Mouse (Mus musculus) stomach, embryonic 16.5 days (tissue): ENCODE data around the gene Auts2. TPM values are rescaled to one million over a fixed set of nuclear protein-coding genes. Genes with fewer than 3 reads are reported as not detected.

Experiments
- ATAC-seq: fragments of 200-750 bp; cut with Nextera tagmentation; 2 replicates; pipeline ENCODE4 v1.8.0; 2017; ENCODE audit warnings: moderate number of reproducible peaks, moderate TSS enrichment; ENCODE audit not compliant: insufficient read depth, low FRiP score
- H3K27ac ChIP-seq: fragments of 300-500 bp; sonication (generic); 2 replicates; pipeline ENCODE4 v1.5.1; 2014; ENCODE audit warnings: low read length
- H3K27me3 ChIP-seq: fragments of 300-500 bp; sonication (generic); 2 replicates; pipeline ENCODE4 v1.6.1; 2014; ENCODE audit warnings: low read length, control low read depth, mixed read lengths; ENCODE audit not compliant: control insufficient read depth, insufficient read depth
- H3K36me3 ChIP-seq: fragments of 300-500 bp; sonication (generic); 2 replicates; pipeline ENCODE4 v1.6.1; 2014; ENCODE audit warnings: low read length; ENCODE audit not compliant: control insufficient read depth, insufficient read depth
- H3K4me1 ChIP-seq: fragments of 300-500 bp; sonication (generic); 2 replicates; pipeline ENCODE4 v1.6.1; 2014; ENCODE audit warnings: low read length, control low read depth, mixed read lengths; ENCODE audit not compliant: control insufficient read depth, insufficient read depth
- H3K4me2 ChIP-seq: fragments of 300-500 bp; sonication (generic); 2 replicates; pipeline ENCODE4 v1.6.1; 2014; ENCODE audit warnings: low read depth, low read length, mixed read lengths
- H3K4me3 ChIP-seq: fragments of 300-500 bp; sonication (generic); replicated peaks from 2 replicates; pipeline ENCODE4 v1.5.1; 2014; ENCODE audit warnings: mild to moderate bottlenecking, low read length
- H3K9ac ChIP-seq: fragments of 300-500 bp; sonication (generic); 2 replicates; pipeline ENCODE4 v1.6.1; 2014; ENCODE audit warnings: low read length
- H3K9me3 ChIP-seq: fragments of 300-500 bp; sonication (generic); replicated peaks from 2 replicates; pipeline ENCODE4 v1.6.1; 2016; ENCODE audit warnings: low read length, control low read depth; ENCODE audit not compliant: control insufficient read depth
- WGBS: fragments of 180-500 bp; shearing (Covaris S2); extraction: QIAGEN DNeasy Blood & Tissue Kit; methylation state at CpG from one replicate; pipeline ENCODE4 v1.1.7; 2014; 5-methylcytosine and 5-hydroxymethylcytosine counted together
- polyA plus RNA-seq: library from polyadenylated mRNA; unstranded; fragments of >200 nt; fragmentation: Nextera tagmentation; extraction: Ambion mirVana; gene quantifications from 2 replicates; pipeline ENCODE4 v1.2.1, GENCODE M21; 2015

Gene Auts2
- polyA plus RNA-seq, 1 experiment from 2014 or later: 20.1 TPM

DNA sequence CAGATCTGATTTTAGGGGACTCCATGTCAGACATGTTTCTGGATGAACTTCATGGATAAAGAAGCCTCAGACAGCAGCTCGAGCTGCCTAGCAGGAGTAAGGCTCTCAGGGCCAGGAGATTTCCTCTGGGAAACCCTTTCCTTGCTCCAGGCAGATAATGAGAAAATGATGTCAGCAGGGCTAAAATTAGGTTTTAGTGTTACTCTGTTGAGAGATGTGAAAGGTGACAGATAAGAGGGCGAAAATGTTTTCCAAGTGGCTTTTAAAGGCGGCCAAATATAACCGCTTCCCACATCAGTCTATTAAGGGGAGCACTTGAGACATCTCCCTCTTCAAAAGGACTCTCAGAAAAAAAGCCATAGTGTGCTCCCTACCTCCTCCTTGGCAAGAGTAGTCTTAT, 1025.5 kb downstream of the Auts2 start:
- Histone ChIP-seq H3K36me3 (no peaks in the 10 kb centered on the region), H3K9ac (no peak overlapping the region), H3K4me3 (no peak overlapping the region), H3K27me3 (no peaks in the 10 kb centered on the region), H3K4me2 (no peak overlapping the region), H3K9me3 (no peaks in the 10 kb centered on the region), H3K27ac (no peak overlapping the region), H3K4me1 (peaks cover 9% of the 10 kb centered on the region)
- 49% methylated on average over 4 of the region's 4 CpGs for WGBS
- no peak for ATAC-seq

DNA sequence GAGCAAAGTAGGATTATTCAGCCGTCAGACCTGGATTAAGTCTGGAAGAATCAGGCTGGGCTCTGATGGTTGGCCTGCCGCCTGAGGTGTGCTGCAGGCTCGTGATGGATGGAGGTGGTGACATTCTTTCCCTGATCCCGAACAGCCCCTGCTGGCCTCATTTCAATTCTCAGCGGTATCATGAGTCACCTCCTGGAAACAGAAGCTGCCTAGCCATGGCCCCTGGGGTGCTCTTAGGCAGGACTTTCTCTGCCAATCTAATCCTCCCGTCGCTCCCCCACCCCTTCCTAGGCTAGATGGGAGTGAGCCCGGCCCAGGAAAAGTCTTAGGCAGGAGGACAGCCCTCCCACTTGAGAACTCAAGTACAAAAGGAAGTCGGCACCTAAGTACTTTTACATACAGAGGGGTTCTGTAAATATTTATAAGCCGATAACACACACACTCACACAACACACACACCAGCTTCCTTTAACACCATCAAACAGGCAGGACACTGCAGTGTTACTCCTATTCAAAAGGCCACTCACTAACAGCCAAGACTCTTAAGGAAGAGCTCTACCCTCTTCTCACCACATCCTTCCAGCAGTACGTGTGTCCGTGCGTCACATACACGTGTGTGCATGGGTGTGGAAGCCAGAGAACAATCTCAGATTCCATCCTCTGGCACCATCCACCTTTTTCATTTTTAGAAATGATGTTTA, 1027.3 kb downstream of the Auts2 start:
- Histone ChIP-seq H3K4me3 (no peak overlapping the region), H3K27me3 (no peaks in the 10 kb centered on the region), H3K4me1 (peaks cover 9% of the 10 kb centered on the region), H3K27ac (0 out of 2 replicates have a peak overlapping the region, but pooled peaks have one; percentile 15), H3K9me3 (no peaks in the 10 kb centered on the region), H3K4me2 (no peak overlapping the region), H3K36me3 (no peaks in the 10 kb centered on the region), H3K9ac (no peak overlapping the region)
- peak; percentile 92 for ATAC-seq
- WGBS: 17% methylated on average over 14 of the region's 14 CpGs

DNA sequence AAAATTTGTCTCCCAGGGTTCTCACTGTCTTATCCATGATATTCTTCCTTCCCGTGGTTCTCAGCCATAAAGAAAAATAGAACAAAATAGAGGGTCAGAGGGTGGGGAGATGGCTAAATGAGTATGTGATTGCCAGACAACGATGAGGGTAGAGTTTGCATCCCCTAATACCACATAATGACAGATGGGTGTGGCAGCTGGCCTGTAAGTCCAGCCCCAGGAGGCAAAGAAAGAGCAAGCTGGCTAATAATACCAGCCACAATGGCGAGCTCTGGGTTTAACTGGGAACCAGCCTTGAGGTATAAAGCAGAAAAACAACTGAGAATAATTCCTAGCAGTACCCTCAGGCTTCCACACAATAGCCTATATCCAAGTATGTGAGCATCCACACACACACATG, 1029.4 kb downstream of the Auts2 start:
- 67% methylated on average over 3 of the region's 3 CpGs for WGBS
- Histone ChIP-seq H3K9ac (no peak overlapping the region), H3K4me3 (no peak overlapping the region), H3K27ac (no peak overlapping the region), H3K36me3 (no peaks in the 10 kb centered on the region), H3K4me1 (peaks cover 12% of the 10 kb centered on the region), H3K4me2 (no peak overlapping the region), H3K9me3 (no peaks in the 10 kb centered on the region), H3K27me3 (no peaks in the 10 kb centered on the region)
- no peak for ATAC-seq

DNA sequence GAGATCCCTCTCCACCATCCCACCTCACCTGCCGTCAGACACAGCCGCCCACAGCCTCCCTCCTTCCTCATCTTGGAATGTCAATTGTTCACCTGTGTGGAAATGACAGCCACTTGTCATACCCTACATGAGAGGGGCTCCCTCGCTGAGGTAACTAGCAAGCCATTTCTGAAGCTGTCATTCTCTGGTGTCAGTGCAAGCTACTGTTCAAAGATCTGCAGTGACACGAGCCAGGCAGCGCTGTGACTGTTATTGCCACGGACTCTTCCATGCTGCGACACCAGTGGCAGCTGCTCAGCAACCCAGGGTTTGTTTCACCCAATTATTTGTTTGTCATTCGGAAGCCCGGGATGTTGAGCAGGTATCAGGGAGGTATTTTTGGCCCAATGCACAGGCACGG, 1030.5 kb downstream of the Auts2 start:
- WGBS: 87% methylated on average over 10 of the region's 10 CpGs
- peaks cover 10% of the 10 kb centered on the region for H3K4me1 ChIP-seq
- H3K4me2 ChIP-seq: no peak overlapping the region
- no peak overlapping the region for H3K27ac ChIP-seq
- no peak overlapping the region for H3K9ac ChIP-seq
- no peak for ATAC-seq
- H3K4me3 ChIP-seq: no peak overlapping the region
- H3K9me3 ChIP-seq: no peaks in the 10 kb centered on the region
- 0 out of 2 replicates have a peak, but pooled peaks cover 3% of the 10 kb centered on the region for H3K36me3 ChIP-seq
- no peaks in the 10 kb centered on the region for H3K27me3 ChIP-seq

DNA sequence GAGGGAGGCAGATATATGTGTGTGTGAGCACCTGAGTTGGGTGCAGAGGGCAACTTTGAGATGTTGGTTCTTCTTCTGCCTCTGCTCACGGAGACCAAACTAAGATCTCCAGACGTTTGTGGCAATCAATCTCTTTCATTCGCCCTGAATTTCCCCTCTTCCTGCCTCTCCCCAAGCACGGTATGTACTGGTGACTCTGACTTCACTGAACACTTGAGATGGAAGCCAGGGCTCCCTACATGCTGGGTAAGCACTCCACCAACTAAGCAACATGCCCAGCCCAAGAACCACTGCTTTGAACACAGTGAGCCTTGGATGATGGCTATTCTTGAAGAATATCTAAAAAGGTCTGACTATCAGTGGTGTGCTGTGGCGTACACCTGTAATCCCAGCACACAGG, 1032.5 kb downstream of the Auts2 start:
- H3K4me2 ChIP-seq: no peak overlapping the region
- no peak for ATAC-seq
- WGBS: 56% methylated on average over 5 of the region's 5 CpGs
- no peak overlapping the region for H3K4me3 ChIP-seq
- H3K4me1 ChIP-seq: peaks cover 3% of the 10 kb centered on the region; the same call in 1 of the 2 replicates
- no peaks in the 10 kb centered on the region for H3K27me3 ChIP-seq
- H3K9me3 ChIP-seq: no peaks in the 10 kb centered on the region
- H3K36me3 ChIP-seq: 0 out of 2 replicates have a peak, but pooled peaks cover 3% of the 10 kb centered on the region
- H3K27ac ChIP-seq: no peak overlapping the region
- no peak overlapping the region for H3K9ac ChIP-seq

DNA sequence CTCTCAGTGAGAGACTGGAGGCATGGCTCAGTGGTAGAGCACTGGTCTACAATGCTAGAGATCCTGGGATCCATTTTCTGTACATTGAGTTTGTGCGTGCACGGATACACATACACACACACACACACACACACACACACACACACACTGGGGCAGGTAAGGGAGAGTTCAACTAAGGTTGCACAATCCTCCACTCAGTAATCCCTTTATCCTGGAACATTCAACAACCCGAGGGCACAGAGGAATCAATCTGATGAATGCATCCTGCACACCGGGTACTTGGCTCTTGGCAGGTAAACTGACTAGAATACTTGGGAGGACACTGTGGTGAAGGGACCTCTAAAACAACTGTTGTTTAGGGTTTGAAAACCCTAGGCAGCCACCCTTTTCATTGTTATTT, 1033.8 kb downstream of the Auts2 start:
- Histone ChIP-seq H3K27me3 (no peaks in the 10 kb centered on the region), H3K9ac (no peak overlapping the region), H3K4me3 (no peak overlapping the region), H3K36me3 (0 out of 2 replicates have a peak, but pooled peaks cover 3% of the 10 kb centered on the region), H3K4me1 (peaks cover 2% of the 10 kb centered on the region; the same call in 1 of the 2 replicates), H3K27ac (no peak overlapping the region), H3K4me2 (no peak overlapping the region), H3K9me3 (no peaks in the 10 kb centered on the region)
- 77% methylated on average over 4 of the region's 4 CpGs for WGBS
- ATAC-seq: no peak

DNA sequence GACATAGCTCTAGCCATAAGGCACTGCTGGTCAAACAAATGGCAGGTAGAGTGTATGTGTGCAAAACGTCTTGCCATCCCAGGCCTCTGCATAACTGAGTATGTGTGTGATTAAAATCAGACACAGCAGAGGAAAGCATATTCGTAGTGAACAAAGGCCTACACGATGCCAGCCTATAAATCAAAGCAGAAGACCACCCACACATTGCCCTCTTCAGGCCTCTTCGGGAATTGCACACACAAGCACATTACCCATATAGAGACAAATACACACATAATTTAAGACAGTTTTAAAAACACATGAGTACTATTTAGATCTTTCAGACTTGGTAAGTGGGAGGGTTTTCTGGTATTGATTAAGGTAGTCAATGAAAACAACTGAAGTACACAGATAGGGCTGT, 1044.3 kb downstream of the Auts2 start:
- 90% methylated on average over 4 of the region's 4 CpGs for WGBS
- no peak for ATAC-seq
- no peak overlapping the region for H3K9ac ChIP-seq

DNA sequence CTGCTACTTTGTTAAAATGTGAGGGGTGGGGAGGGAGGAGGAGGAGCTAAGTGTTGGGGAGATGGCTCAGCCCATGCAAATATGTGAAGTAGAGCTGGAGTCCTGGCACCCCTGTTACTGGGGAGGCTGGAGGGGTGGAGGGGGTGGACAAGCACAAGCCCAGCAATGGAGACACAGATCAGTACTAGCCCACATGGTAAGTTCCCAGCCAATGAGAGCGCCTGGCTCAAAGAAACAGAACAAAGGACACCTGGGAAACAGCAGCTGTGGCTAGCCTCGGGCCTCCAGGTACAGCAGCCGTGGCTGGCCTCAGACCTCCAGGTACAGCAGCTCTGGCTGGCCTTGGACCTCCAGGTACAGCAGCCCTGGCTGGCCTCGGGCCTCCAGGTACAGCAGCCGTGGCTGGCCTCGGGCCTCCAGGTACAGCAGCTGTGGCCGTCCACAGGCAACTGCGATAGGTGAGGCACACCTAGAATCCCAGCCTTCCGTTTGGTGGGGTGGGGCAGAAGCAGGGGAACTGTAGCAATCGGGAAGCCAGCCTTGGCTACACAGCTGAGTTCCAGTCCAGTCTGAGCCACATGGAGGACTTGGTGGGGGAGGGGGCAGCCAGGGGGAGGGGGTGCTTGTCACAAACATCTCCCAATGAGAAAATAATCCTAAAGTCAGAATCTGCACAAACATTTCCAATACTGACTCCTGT, 1046.5 kb downstream of the Auts2 start:
- WGBS: 84% methylated on average over 10 of the region's 10 CpGs
- Histone ChIP-seq H3K4me1 (no peaks in the 10 kb centered on the region), H3K9me3 (0 out of 2 replicates have a peak, but pooled peaks cover 4% of the 10 kb centered on the region), H3K4me3 (no peak overlapping the region), H3K27ac (no peak overlapping the region), H3K27me3 (no peaks in the 10 kb centered on the region), H3K4me2 (no peak overlapping the region), H3K9ac (no peak overlapping the region), H3K36me3 (no peaks in the 10 kb centered on the region)
- ATAC-seq: peak; percentile 26; the same call in 1 of the 2 replicates

More for the DNA sequence above, 1044.3 kb downstream of the Auts2 start:
- no peaks in the 10 kb centered on the region for H3K36me3 ChIP-seq
- no peak overlapping the region for H3K27ac ChIP-seq
- no peak overlapping the region for H3K4me2 ChIP-seq
- H3K9me3 ChIP-seq: 0 out of 2 replicates have a peak, but pooled peaks cover 4% of the 10 kb centered on the region
- no peak overlapping the region for H3K4me3 ChIP-seq
- H3K27me3 ChIP-seq: no peaks in the 10 kb centered on the region
- no peaks in the 10 kb centered on the region for H3K4me1 ChIP-seq

DNA sequence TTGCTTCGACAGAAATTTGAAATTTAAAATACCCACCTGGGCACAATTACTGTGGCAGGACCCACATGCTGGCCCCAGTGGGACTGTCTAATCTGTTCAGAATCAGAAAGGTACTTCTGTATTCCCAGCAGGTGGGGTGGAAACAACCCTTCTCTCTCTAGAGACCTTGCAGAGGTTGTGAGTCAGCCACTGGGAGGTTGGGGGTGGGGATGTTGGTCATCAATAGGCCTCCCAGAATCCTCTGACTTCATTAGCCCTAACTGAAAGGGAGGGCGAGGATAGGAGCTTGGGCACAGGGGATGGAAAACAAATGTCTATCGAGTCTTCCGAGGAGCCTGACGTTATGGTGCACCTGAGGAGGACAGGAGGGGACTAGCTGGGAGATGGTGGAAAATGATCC, 1048.6 kb downstream of the Auts2 start:
- no peak for ATAC-seq
- H3K4me3 ChIP-seq: no peak overlapping the region
- no peaks in the 10 kb centered on the region for H3K4me1 ChIP-seq
- 83% methylated on average over 5 of the region's 5 CpGs for WGBS
- H3K36me3 ChIP-seq: no peaks in the 10 kb centered on the region
- no peak overlapping the region for H3K4me2 ChIP-seq
- no peaks in the 10 kb centered on the region for H3K27me3 ChIP-seq
- no peak overlapping the region for H3K9ac ChIP-seq
- no peak overlapping the region for H3K27ac ChIP-seq
- H3K9me3 ChIP-seq: 0 out of 2 replicates have a peak, but pooled peaks cover 4% of the 10 kb centered on the region
